Mouse (Mus musculus): ENCODE measurements around the gene Pde10a. TPM values are rescaled to one million over a fixed set of nuclear protein-coding genes. Genes with fewer than 3 reads are reported as not detected.
A peak's percentile ranks its signal among the peaks of the same experiment; 100 is the strongest.

The Pde10a gene
- polyA plus RNA-seq, 1 experiment from 2014 or later: 13.0 TPM

- Histone ChIP-seq H3K4me1 (replicated peaks) (peaks cover 13% of the 10 kb centered on the region), H3K4me3 (no peak overlapping the region), H3K4me2 (no peak overlapping the region), H3K9me3 (no peaks in the 10 kb centered on the region), H3K36me3 (peaks cover 30% of the 10 kb centered on the region), H3K27ac (replicated peaks) (no peak overlapping the region), H3K27me3 (no peaks in the 10 kb centered on the region), H3K9ac (no peak overlapping the region)
- WGBS: 83% methylated on average over 2 of the region's 2 CpGs
- no peak for ATAC-seq (ENCODE audit: low FRiP score, low read depth)
These were observed 452.1 kb downstream of the Pde10a start for GRCm38 (mm10) chr17:8977271-8977670.

DNA sequence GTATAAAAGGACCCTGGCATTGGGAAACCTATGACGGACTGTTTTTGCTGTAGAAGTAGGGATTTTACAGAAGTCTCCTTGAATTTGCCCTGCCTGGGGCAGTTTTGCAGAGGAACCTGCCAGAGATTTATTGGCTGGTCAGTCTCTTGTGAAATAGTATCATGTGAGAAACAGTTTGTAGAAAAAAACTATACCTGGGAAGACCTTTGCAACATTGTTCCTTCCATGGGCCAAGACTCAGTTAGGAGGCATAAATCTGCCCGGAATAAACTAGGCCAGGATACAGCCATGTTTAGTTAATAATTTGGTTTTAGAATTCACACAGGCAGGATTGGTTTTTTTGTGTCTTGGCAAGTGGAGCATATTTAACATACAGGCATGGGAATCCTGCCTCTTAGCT is 458.4 kb downstream of the Pde10a start:
- no peak for ATAC-seq (ENCODE audit: low FRiP score, low read depth)
- Histone ChIP-seq H3K9me3 (no peaks in the 10 kb centered on the region), H3K27ac (replicated peaks) (no peak overlapping the region), H3K4me3 (no peak overlapping the region), H3K9ac (no peak overlapping the region), H3K4me1 (replicated peaks) (peaks cover 8% of the 10 kb centered on the region), H3K4me2 (no peak overlapping the region), H3K36me3 (peaks cover 25% of the 10 kb centered on the region), H3K27me3 (no peaks in the 10 kb centered on the region)
- WGBS: 83% methylated on average over 2 of the region's 2 CpGs

DNA sequence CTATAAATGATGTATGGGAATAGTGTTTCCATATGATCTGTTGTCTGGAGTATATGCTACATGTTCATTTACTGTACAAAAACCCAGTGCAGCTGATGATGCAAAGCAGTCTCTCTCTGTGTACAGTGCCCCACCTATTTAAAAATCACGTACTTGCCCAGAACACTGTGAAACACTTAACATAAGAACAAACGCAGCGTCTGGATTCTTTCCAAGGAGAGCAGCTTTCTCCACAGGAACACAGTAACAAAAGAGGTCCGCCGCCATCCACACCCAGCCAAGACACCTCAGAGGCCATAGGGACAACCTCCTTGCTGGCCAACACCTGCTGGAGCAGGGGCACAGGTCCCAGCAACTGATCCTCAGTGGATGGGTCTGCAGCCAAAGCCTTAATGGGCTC is 460.5 kb downstream of the Pde10a start:
- Histone ChIP-seq H3K9me3 (no peaks in the 10 kb centered on the region), H3K27me3 (no peaks in the 10 kb centered on the region), H3K9ac (no peak overlapping the region), H3K4me3 (no peak overlapping the region), H3K4me2 (no peak overlapping the region), H3K36me3 (peaks cover 17% of the 10 kb centered on the region), H3K4me1 (replicated peaks) (peaks cover 16% of the 10 kb centered on the region), H3K27ac (replicated peaks) (0 out of 2 replicates have a peak overlapping the region, but pooled peaks have one; percentile 18)
- ATAC-seq (ENCODE audit: low FRiP score, low read depth): no peak
- whole genome bisulfite sequencing: 45% methylated on average over 5 of the region's 5 CpGs

- ATAC-seq (ENCODE audit: low FRiP score, low read depth): no peak
- H3K9me3 ChIP-seq: no peaks in the 10 kb centered on the region
- H3K27me3 ChIP-seq: no peaks in the 10 kb centered on the region
- H3K9ac ChIP-seq: no peak overlapping the region
- H3K4me2 ChIP-seq: no peak overlapping the region
- no peak overlapping the region for H3K27ac ChIP-seq (replicated peaks)
- peaks cover 14% of the 10 kb centered on the region for H3K36me3 ChIP-seq
- WGBS: 52% methylated on average over 2 of the region's 2 CpGs
- peaks cover 16% of the 10 kb centered on the region for H3K4me1 ChIP-seq (replicated peaks)
- H3K4me3 ChIP-seq: no peak overlapping the region
These were observed 461.4 kb downstream of the Pde10a start for GRCm38 (mm10) chr17:8986551-8986950.

DNA sequence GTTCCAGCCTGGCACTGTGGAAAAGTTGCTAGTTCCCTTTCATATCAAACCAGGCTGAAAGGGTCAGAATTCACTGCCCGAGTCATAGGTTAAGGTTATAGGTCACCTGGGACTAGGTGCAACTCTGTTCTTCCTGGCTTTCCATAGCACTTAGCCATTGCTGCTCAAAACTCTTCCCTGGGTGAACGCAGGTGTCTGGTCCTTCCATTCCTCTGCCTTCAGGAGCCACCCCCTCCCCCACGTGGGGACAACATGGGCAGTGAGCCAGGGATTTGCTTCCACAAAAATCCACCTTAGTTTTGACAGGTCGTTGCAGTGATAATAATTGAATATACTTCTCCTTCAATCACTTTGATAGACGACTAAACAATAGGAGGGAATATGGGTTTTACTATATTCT is 462.2 kb downstream of the Pde10a start:
- WGBS: 80% methylated on average over 5 of the region's 5 CpGs
- H3K9ac ChIP-seq: no peak overlapping the region
- H3K36me3 ChIP-seq: peaks cover 7% of the 10 kb centered on the region
- H3K27ac ChIP-seq (replicated peaks): no peak overlapping the region
- peaks cover 16% of the 10 kb centered on the region for H3K4me1 ChIP-seq (replicated peaks)
- no peak overlapping the region for H3K4me3 ChIP-seq
- H3K9me3 ChIP-seq: no peaks in the 10 kb centered on the region
- H3K4me2 ChIP-seq: no peak overlapping the region
- no peak for ATAC-seq (ENCODE audit: low FRiP score, low read depth)
- H3K27me3 ChIP-seq: no peaks in the 10 kb centered on the region

GRCm38 (mm10) chr17:8988119-8988807 is 463.1 kb downstream of the Pde10a start, which contains the start of gene 1700010I14Rik:
Gene 1700010I14Rik, plus strand, starts transcription at chr17:8988333.
- Histone ChIP-seq H3K9me3 (no peaks in the 10 kb centered on the region), H3K27me3 (no peaks in the 10 kb centered on the region), H3K36me3 (0 out of 2 replicates have a peak, but pooled peaks cover under 1% of the 10 kb centered on the region), H3K4me2 (peak within 1 kb of the TSS; percentile 59), H3K4me3 (peak within 1 kb of the TSS; percentile 40), H3K4me1 (replicated peaks) (peaks cover 16% of the 10 kb centered on the region), H3K27ac (replicated peaks) (peak within 1 kb of the TSS; percentile 50), H3K9ac (peak within 1 kb of the TSS; percentile 25)
- 0 out of 2 replicates have a peak, but pooled peaks have one; percentile 15 for ATAC-seq (ENCODE audit: low FRiP score, low read depth)
- WGBS: 7% methylated on average over 13 of the region's 13 CpGs

- H3K9me3 ChIP-seq: no peaks in the 10 kb centered on the region
- peaks cover 16% of the 10 kb centered on the region for H3K4me1 ChIP-seq (replicated peaks)
- no peak for ATAC-seq (ENCODE audit: low FRiP score, low read depth)
- no peaks in the 10 kb centered on the region for H3K27me3 ChIP-seq
- 34% methylated on average over 8 of the region's 8 CpGs for WGBS
- no peak overlapping the region for H3K27ac ChIP-seq (replicated peaks)
- H3K9ac ChIP-seq: no peak overlapping the region
- no peak overlapping the region for H3K4me2 ChIP-seq
- H3K36me3 ChIP-seq: no peaks in the 10 kb centered on the region
- no peak overlapping the region for H3K4me3 ChIP-seq
These were observed 466.0 kb downstream of the Pde10a start for GRCm38 (mm10) chr17:8991160-8991559.

DNA sequence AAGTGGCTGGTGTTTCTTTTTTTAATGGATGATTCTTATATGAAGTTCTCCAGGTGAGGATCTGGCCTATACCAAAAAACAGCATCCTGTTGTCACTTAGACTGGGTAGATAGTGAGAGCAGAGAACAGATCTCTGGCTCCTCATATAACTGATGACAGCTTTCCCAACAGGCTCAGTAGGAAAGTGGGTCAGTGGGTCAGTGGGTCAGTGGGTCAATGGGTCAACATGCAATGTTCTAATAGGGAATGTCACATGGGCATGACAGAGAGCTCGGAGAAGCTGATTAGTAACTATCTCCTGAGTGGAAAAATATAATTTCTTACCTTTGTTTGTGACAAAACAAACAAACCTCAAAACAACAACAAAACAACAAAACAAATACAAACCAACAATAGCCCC is 470.2 kb downstream of the Pde10a start:
- no peak for ATAC-seq (ENCODE audit: low FRiP score, low read depth)
- Histone ChIP-seq H3K4me3 (no peak overlapping the region), H3K9me3 (no peaks in the 10 kb centered on the region), H3K27me3 (no peaks in the 10 kb centered on the region), H3K27ac (replicated peaks) (no peak overlapping the region), H3K36me3 (0 out of 2 replicates have a peak, but pooled peaks cover 1% of the 10 kb centered on the region), H3K4me1 (replicated peaks) (no peaks in the 10 kb centered on the region), H3K4me2 (no peak overlapping the region), H3K9ac (no peak overlapping the region)
- WGBS: 76% methylated on average over 1 of the region's 1 CpGs

DNA sequence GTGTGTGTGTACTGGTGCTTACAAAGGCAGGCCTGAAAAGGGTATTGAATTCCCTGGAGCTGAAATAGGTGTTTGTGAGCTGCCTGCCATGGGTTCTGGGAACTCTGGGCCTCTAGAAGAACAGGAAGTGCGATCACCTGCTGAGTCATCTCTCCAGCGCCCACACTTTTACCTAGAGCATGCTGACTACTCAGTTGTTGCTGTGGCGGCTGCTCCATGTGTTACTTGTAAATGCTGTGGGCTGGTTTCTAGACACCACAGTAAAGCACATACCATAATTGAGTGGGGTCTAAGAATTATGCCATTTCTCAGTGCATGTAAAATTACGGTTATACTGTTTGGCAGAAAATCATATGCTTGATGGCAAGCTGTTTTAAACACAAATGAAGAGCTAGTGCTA is 477.3 kb downstream of the Pde10a start:
- H3K4me1 ChIP-seq (replicated peaks): no peaks in the 10 kb centered on the region
- H3K27me3 ChIP-seq: no peaks in the 10 kb centered on the region
- no peak overlapping the region for H3K9ac ChIP-seq
- no peaks in the 10 kb centered on the region for H3K9me3 ChIP-seq
- WGBS: 75% methylated on average over 4 of the region's 4 CpGs
- no peak overlapping the region for H3K4me3 ChIP-seq
- no peak overlapping the region for H3K27ac ChIP-seq (replicated peaks)
- 0 out of 2 replicates have a peak, but pooled peaks cover 3% of the 10 kb centered on the region for H3K36me3 ChIP-seq
- no peak for ATAC-seq (ENCODE audit: low FRiP score, low read depth)
- no peak overlapping the region for H3K4me2 ChIP-seq

DNA sequence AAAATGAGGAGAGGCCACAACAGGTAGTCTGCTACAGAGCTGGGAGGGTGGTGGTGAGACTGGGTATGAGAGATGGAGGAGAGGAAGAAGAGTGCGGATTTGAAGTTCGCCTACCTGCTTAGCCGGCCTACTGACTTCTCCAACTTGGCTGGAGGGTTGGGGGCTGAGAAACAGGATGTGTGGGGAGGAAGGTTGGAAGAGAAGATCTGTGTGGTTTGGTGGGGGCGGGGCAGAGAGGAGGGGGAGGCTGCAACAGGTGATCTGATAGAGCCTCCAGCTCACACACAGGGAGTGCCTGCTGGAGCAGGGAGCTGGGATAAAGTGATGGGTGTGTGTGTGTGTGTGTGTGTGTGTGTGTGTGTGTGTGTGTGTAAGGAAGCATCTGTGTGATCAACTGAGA is 479.3 kb downstream of the Pde10a start:
- H3K27ac ChIP-seq (replicated peaks): no peak overlapping the region
- H3K4me2 ChIP-seq: no peak overlapping the region
- H3K4me3 ChIP-seq: no peak overlapping the region
- H3K36me3 ChIP-seq: 0 out of 2 replicates have a peak, but pooled peaks cover 3% of the 10 kb centered on the region
- H3K9ac ChIP-seq: no peak overlapping the region
- WGBS: 89% methylated on average over 4 of the region's 4 CpGs
- ATAC-seq (ENCODE audit: low FRiP score, low read depth): no peak
- H3K9me3 ChIP-seq: no peaks in the 10 kb centered on the region
- H3K4me1 ChIP-seq (replicated peaks): no peaks in the 10 kb centered on the region
- H3K27me3 ChIP-seq: no peaks in the 10 kb centered on the region

DNA sequence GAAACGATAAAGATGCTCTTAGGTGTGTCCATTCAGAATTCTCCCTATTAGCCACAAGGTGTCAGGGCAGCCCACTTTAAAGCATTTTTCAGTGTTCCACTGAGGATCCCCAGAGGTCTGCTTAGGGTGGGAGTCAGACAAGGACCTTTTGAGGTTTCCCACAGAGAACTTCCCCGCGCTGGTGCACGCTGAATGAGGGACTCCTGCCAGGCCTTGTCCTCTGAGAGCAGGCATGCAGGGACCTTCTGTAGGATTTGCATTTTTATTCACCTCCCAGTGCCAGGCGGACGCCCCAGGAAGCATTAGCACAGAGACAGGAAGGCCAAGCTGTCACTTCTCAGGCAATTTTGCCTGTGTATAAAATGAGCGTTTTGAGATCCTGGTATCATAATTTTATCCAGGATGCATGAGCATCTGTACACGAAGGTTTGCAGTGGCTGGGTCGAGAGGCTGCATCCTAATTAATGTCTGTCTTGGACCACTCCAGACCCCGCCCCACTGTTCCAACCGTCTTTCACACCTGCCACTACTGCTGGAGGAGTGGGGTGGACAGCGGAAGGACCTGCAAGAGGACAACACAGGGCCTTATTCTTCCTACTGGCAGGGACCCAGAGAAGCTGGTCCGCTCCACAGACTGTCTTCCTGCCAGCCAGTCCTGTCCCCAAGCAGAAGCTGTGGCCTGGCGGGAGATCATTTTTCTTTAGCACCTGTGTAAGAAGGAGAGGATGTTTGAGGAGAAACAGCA is 498.2 kb downstream of the Pde10a start:
- no peak overlapping the region for H3K9ac ChIP-seq
- H3K4me3 ChIP-seq: no peak overlapping the region
- H3K4me1 ChIP-seq (replicated peaks): peaks cover 24% of the 10 kb centered on the region
- peak; percentile 80 for ATAC-seq (ENCODE audit: low FRiP score, low read depth)
- peak overlapping the region; percentile 36 for H3K4me2 ChIP-seq
- peak overlapping the region; percentile 50 for H3K27ac ChIP-seq (replicated peaks)
- 19% methylated on average over 14 of the region's 14 CpGs for WGBS
- no peaks in the 10 kb centered on the region for H3K27me3 ChIP-seq
- no peaks in the 10 kb centered on the region for H3K9me3 ChIP-seq
- no peaks in the 10 kb centered on the region for H3K36me3 ChIP-seq

- 77% methylated on average over 5 of the region's 5 CpGs for WGBS
- Histone ChIP-seq H3K4me1 (replicated peaks) (peaks cover 25% of the 10 kb centered on the region), H3K27me3 (no peaks in the 10 kb centered on the region), H3K4me3 (no peak overlapping the region), H3K36me3 (no peaks in the 10 kb centered on the region), H3K9ac (no peak overlapping the region), H3K9me3 (no peaks in the 10 kb centered on the region), H3K27ac (replicated peaks) (no peak overlapping the region), H3K4me2 (no peak overlapping the region)
- no peak for ATAC-seq (ENCODE audit: low FRiP score, low read depth)
These were observed 505.0 kb downstream of the Pde10a start for GRCm38 (mm10) chr17:9030181-9030580.
